Mouse (Mus musculus): Measurements from ENCODE around the gene Ttf2. TPM values are rescaled to one million over a fixed set of nuclear protein-coding genes. Genes with fewer than 3 reads are reported as not detected.

Gene Ttf2
- total and polyA plus RNA-seq, 3 experiments, result 6.4 to 33.0 (median 25.2) TPM

DNA sequence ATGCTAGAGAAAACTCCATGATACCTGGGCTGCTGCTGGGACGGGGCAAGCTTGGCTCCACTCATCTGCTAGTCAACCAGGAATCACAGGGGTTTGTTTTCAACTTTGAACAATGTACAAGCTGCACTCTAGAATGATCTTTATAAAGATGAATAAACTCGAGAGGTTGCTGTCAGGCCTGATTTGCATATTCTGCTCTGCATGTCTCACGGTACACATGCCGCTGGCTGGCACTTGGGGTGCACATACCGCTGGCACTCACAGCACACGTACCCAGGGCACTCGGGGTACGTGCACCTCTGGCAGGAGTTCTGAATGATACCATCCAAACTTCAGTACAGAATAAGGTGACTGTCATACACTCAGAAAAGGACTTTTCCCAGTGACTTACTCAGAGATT, 43.1 kb upstream of the Ttf2 start:
- no peak for TF ChIP-seq GATA1 (IDR thresholded peaks at IDR 0.05; ENCODE audit: borderline replicate concordance, low read length)
- TF ChIP-seq POLR2AphosphoS5 (IDR thresholded peaks at IDR 0.05; ENCODE audit: insufficient replicate concordance, low read depth, low read length), result no peak
- TF ChIP-seq GATA2 (IDR thresholded peaks at IDR 0.05; ENCODE audit: borderline replicate concordance, low read depth, low read length), result no peak
- no peak for TF ChIP-seq TAL1 (conservative IDR thresholded peaks at IDR 0.05; ENCODE audit: low read depth, low read length)
- no peak for TF ChIP-seq CTCF (IDR thresholded peaks at IDR 0.05; ENCODE audit: low read depth, low read length)
- ATAC-seq (ENCODE audit: extremely low read depth, insufficient number of reproducible peaks, low FRiP score, poor library complexity, severe bottlenecking) (no peak), DNase-seq (ENCODE audit: low spot score) (no peak)
- no peak overlapping the region for H3K4me3 ChIP-seq (ENCODE audit: low read depth, low read length)
- H3K4me1 ChIP-seq (ENCODE audit: insufficient read depth, low read depth, low read length), result peaks cover 5% of the 10 kb centered on the region
- H3K27me3 ChIP-seq (ENCODE audit: insufficient read depth, low read length), result peaks cover 12% of the 10 kb centered on the region
- no peaks in the 10 kb centered on the region for H3K9me3 ChIP-seq (replicated peaks)
- H3K36me3 ChIP-seq (replicated peaks), result no peaks in the 10 kb centered on the region

DNA sequence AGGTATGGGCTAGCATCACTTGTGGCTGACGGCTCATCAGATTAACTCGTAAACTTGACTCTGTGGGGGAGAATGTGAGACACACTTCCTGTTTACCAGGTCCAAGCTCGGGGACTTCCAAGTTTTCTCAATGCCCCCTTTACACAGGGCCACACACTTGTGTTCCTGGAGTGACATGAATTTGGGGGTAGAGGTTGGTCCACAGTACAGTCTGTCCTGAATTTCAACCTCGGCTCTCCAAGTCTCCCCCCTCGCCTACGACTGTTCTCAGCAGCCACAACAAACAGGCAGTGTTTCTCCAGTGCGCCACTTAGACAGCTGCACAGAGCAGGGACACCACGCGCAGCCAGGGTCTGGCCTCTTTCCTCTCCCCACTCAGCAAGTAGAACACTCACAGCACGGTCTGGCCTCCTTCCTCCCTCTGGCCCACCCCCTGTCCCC, 42.7 kb upstream of the Ttf2 start:
- Histone ChIP-seq H3K36me3 (replicated peaks) (no peaks in the 10 kb centered on the region), H3K9me3 (replicated peaks) (no peaks in the 10 kb centered on the region), H3K27me3 (ENCODE audit: insufficient read depth, low read length) (peaks cover 12% of the 10 kb centered on the region), H3K4me1 (ENCODE audit: insufficient read depth, low read depth, low read length) (peaks cover 7% of the 10 kb centered on the region), H3K4me3 (ENCODE audit: low read depth, low read length) (no peak overlapping the region)
- DNase-seq (ENCODE audit: low spot score) (no peak), ATAC-seq (ENCODE audit: extremely low read depth, insufficient number of reproducible peaks, low FRiP score, poor library complexity, severe bottlenecking) (no peak)
- no peak for TF ChIP-seq POLR2AphosphoS5 (IDR thresholded peaks at IDR 0.05; ENCODE audit: insufficient replicate concordance, low read depth, low read length)
- no peak for TF ChIP-seq GATA1 (IDR thresholded peaks at IDR 0.05; ENCODE audit: borderline replicate concordance, low read length)
- TF ChIP-seq CTCF (IDR thresholded peaks at IDR 0.05; ENCODE audit: low read depth, low read length), result no peak
- TF ChIP-seq GATA2 (IDR thresholded peaks at IDR 0.05; ENCODE audit: borderline replicate concordance, low read depth, low read length), result no peak
- TF ChIP-seq TAL1 (conservative IDR thresholded peaks at IDR 0.05; ENCODE audit: low read depth, low read length), result no peak

DNA sequence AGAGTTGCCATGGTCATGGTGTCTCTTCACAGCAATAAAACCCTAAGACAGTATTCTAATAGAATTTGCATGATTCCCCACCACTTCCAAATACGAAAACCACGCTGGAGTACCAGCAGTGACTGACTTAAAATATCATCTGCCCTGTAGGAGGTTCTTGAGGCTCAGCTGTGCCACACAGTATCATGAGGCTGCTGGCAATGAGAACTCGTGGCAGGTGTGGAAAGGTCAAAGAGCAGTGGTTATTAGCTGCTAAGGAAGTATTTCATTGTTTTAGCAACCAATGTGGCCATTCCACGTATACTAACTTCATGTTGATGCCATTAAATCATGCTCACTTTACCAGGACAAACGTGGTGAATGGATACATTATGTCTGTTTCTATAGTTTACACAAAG, 41.7 kb upstream of the Ttf2 start:
- Histone ChIP-seq H3K4me3 (ENCODE audit: low read depth, low read length) (no peak overlapping the region), H3K4me1 (ENCODE audit: insufficient read depth, low read depth, low read length) (peaks cover 7% of the 10 kb centered on the region), H3K27me3 (ENCODE audit: insufficient read depth, low read length) (peaks cover 12% of the 10 kb centered on the region), H3K9me3 (replicated peaks) (no peaks in the 10 kb centered on the region), H3K36me3 (replicated peaks) (no peaks in the 10 kb centered on the region)
- ATAC-seq (ENCODE audit: extremely low read depth, insufficient number of reproducible peaks, low FRiP score, poor library complexity, severe bottlenecking) (no peak), DNase-seq (ENCODE audit: low spot score) (no peak)
- TF ChIP-seq GATA1 (IDR thresholded peaks at IDR 0.05; ENCODE audit: borderline replicate concordance, low read length), result no peak
- no peak for TF ChIP-seq GATA2 (IDR thresholded peaks at IDR 0.05; ENCODE audit: borderline replicate concordance, low read depth, low read length)
- TF ChIP-seq CTCF (IDR thresholded peaks at IDR 0.05; ENCODE audit: low read depth, low read length), result no peak
- no peak for TF ChIP-seq POLR2AphosphoS5 (IDR thresholded peaks at IDR 0.05; ENCODE audit: insufficient replicate concordance, low read depth, low read length)
- TF ChIP-seq TAL1 (conservative IDR thresholded peaks at IDR 0.05; ENCODE audit: low read depth, low read length), result no peak

DNA sequence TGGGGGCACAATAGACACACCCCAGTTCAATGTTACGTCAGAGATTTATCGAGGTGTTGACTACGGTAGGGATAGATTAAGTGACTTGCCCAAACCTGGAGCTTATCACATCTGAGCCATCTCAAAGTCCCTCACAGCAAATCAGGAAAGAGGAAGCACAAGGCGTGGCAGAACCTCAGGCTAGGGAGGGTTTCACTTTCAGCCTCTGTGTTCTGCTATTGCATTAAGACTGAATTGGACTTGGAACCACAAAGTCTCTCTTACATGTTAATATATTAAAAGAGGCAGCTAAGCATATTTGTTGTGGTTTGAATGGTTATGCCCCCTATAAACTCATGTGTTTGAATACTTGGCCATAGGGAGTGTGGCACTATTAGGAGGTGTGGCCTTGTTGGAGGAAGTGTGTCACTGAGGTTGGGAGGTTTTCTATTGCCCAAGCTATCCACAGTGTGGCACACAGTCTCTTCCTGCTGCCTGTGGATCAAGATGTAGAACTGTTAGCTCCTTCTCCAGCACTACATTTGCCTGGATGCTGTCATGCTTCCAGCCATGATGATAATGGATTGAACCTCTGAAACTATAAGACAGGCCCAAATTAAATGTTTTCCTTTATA, 41.2 kb upstream of the Ttf2 start:
- peaks cover 7% of the 10 kb centered on the region for H3K4me1 ChIP-seq (ENCODE audit: insufficient read depth, low read depth, low read length)
- no peaks in the 10 kb centered on the region for H3K9me3 ChIP-seq (replicated peaks)
- peaks cover 9% of the 10 kb centered on the region; the same call in 1 of the 2 replicates for H3K27me3 ChIP-seq (ENCODE audit: insufficient read depth, low read length)
- H3K36me3 ChIP-seq (replicated peaks), result no peaks in the 10 kb centered on the region
- no peak overlapping the region for H3K4me3 ChIP-seq (ENCODE audit: low read depth, low read length)
- DNase-seq (ENCODE audit: low spot score) (no peak), ATAC-seq (ENCODE audit: extremely low read depth, insufficient number of reproducible peaks, low FRiP score, poor library complexity, severe bottlenecking) (no peak)
- TF ChIP-seq GATA2 (IDR thresholded peaks at IDR 0.05; ENCODE audit: borderline replicate concordance, low read depth, low read length) (no peak), POLR2AphosphoS5 (IDR thresholded peaks at IDR 0.05; ENCODE audit: insufficient replicate concordance, low read depth, low read length) (no peak), GATA1 (IDR thresholded peaks at IDR 0.05; ENCODE audit: borderline replicate concordance, low read length) (no peak), TAL1 (conservative IDR thresholded peaks at IDR 0.05; ENCODE audit: low read depth, low read length) (no peak), CTCF (IDR thresholded peaks at IDR 0.05; ENCODE audit: low read depth, low read length) (no peak)

DNA sequence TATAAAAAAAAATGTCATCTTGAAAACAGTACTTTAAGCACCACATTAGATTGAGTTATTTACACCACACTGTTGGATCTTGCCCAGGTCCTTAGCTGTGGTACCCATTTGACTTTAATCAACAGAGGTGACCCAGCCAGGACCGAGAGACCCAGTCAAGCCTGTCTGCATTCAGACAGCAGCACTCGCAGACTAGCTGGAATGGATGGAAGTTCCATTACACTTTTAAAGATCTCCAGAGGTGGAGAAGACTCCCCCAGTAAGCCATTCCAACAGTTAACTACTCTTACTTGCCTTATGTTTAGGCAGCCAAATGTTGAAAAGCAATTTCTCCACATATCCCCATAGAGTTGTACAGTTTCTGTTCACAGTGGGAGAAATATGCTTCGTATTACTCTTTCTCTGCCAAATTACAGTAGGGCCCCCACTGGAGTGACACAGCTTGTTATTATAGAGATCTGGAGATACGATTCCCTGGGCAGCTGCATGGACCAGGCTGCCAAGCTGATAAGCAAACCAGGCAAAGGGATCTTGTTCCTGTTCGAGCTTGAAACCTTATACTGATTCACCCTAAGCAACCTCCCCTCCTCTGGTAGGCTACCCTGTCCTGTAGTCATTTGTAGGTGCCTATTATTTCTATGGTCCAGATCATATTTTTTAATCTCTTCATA, 37.8 kb upstream of the Ttf2 start:
- H3K36me3 ChIP-seq (replicated peaks), result no peaks in the 10 kb centered on the region
- H3K4me3 ChIP-seq (ENCODE audit: low read depth, low read length), result no peak overlapping the region
- DNase-seq (ENCODE audit: low spot score), result no peak
- no peak for TF ChIP-seq GATA1 (IDR thresholded peaks at IDR 0.05; ENCODE audit: borderline replicate concordance, low read length)
- H3K9me3 ChIP-seq (replicated peaks), result no peaks in the 10 kb centered on the region
- H3K27me3 ChIP-seq (ENCODE audit: insufficient read depth, low read length), result peaks cover 15% of the 10 kb centered on the region
- ATAC-seq (ENCODE audit: extremely low read depth, insufficient number of reproducible peaks, low FRiP score, poor library complexity, severe bottlenecking), result peak; percentile 15; the same call in 1 of the 2 replicates
- H3K4me1 ChIP-seq (ENCODE audit: insufficient read depth, low read depth, low read length), result peaks cover 7% of the 10 kb centered on the region

DNA sequence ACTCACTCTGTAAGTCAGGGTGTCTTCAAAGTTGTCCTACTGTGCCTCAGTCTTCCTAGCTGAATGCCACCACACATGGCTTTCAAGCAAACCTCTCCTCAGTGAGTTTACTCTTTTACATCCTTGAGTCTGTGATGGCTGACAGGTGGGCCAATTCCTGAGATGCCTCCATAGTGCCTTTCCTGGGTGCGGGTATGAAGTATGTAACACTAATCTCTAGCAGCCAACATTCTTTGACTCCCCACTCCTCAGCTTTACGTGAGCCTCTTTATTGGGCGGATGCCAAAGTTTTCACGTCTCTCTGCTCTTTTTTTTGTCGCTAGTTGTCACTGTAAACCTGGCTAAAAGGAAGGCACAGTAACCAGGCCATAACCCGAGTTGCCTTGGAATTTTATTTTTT, 35.9 kb upstream of the Ttf2 start:
- ATAC-seq (ENCODE audit: extremely low read depth, insufficient number of reproducible peaks, low FRiP score, poor library complexity, severe bottlenecking) (no peak), DNase-seq (ENCODE audit: low spot score) (no peak)
- TF ChIP-seq POLR2AphosphoS5 (IDR thresholded peaks at IDR 0.05; ENCODE audit: insufficient replicate concordance, low read depth, low read length) (no peak), GATA1 (IDR thresholded peaks at IDR 0.05; ENCODE audit: borderline replicate concordance, low read length) (no peak), GATA2 (IDR thresholded peaks at IDR 0.05; ENCODE audit: borderline replicate concordance, low read depth, low read length) (no peak), TAL1 (conservative IDR thresholded peaks at IDR 0.05; ENCODE audit: low read depth, low read length) (no peak), CTCF (IDR thresholded peaks at IDR 0.05; ENCODE audit: low read depth, low read length) (no peak)
- no peaks in the 10 kb centered on the region for H3K36me3 ChIP-seq (replicated peaks)
- peaks cover 10% of the 10 kb centered on the region for H3K27me3 ChIP-seq (ENCODE audit: insufficient read depth, low read length)
- no peak overlapping the region for H3K4me3 ChIP-seq (ENCODE audit: low read depth, low read length)
- peaks cover 5% of the 10 kb centered on the region for H3K4me1 ChIP-seq (ENCODE audit: insufficient read depth, low read depth, low read length)
- no peaks in the 10 kb centered on the region for H3K9me3 ChIP-seq (replicated peaks)

Measured in G1E (cell line).